Mouse (Mus musculus) liver, embryonic 15.5 days (tissue): ENCODE measurements at regions not wholly inside any gene's neighbourhood (a gene's known extent, or its start where the extent isn't known, plus 50 kb on each side); places are given as distances from the start of the nearest gene placed in this dataset.

Source experiments
- ATAC-seq: fragments of 200-750 bp; cut with Nextera tagmentation; 2 replicates; pipeline ENCODE4 v1.8.0; 2017; ENCODE audit warnings: moderate number of reproducible peaks, mild to moderate bottlenecking, moderate library complexity; ENCODE audit not compliant: insufficient read depth
- H3K27ac ChIP-seq: fragments of 300-500 bp; sonication (generic); replicated peaks from 2 replicates; pipeline ENCODE4 v1.5.1; 2015; ENCODE audit warnings: mild to moderate bottlenecking, inconsistent platforms
- H3K27me3 ChIP-seq: fragments of 300-500 bp; sonication (generic); 2 replicates; pipeline ENCODE4 v1.6.1; 2015; ENCODE audit warnings: mild to moderate bottlenecking, inconsistent platforms
- H3K36me3 ChIP-seq: fragments of 300-500 bp; sonication (generic); replicated peaks from 2 replicates; pipeline ENCODE4 v1.6.1; 2015; ENCODE audit warnings: moderate library complexity, mild to moderate bottlenecking, inconsistent platforms
- H3K4me1 ChIP-seq: fragments of 300-500 bp; sonication (generic); replicated peaks from 2 replicates; pipeline ENCODE4 v1.6.1; 2015; ENCODE audit warnings: inconsistent platforms
- H3K4me2 ChIP-seq: fragments of 300-500 bp; sonication (generic); 2 replicates; pipeline ENCODE4 v1.6.1; 2015; ENCODE audit warnings: moderate library complexity, mild to moderate bottlenecking, inconsistent platforms
- H3K4me3 ChIP-seq: fragments of 300-500 bp; sonication (generic); replicated peaks from 2 replicates; pipeline ENCODE4 v1.5.1; 2015; ENCODE audit warnings: mild to moderate bottlenecking, inconsistent platforms
- H3K9ac ChIP-seq: fragments of 300-500 bp; sonication (generic); 2 replicates; pipeline ENCODE4 v1.6.1; 2015; ENCODE audit warnings: moderate library complexity, mild to moderate bottlenecking, inconsistent platforms
- H3K9me3 ChIP-seq: fragments of 300-500 bp; sonication (generic); replicated peaks from 2 replicates; pipeline ENCODE4 v1.6.1; 2016; ENCODE audit warnings: inconsistent platforms
- WGBS: fragments of 180-500 bp; shearing (Covaris S2); methylation state at CpG from one replicate; pipeline ENCODE4 v1.1.7; 2015; ENCODE audit warnings: mixed read lengths; ENCODE audit not compliant: insufficient replicate concordance; 5-methylcytosine and 5-hydroxymethylcytosine counted together

- no peak overlapping the region for H3K4me2 ChIP-seq
- 49% methylated on average over 18 of the region's 18 CpGs for WGBS
Observed at GRCm38 (mm10) chr2:147454362-147455257, 92.9 kb downstream of the Pax1 start.

More at GRCm38 (mm10) chr2:147454362-147455257, 92.9 kb downstream of the Pax1 start:
- ATAC-seq, result no peak
- H3K9ac ChIP-seq, result no peak overlapping the region
- no peaks in the 10 kb centered on the region for H3K4me1 ChIP-seq
- H3K9me3 ChIP-seq, result no peaks in the 10 kb centered on the region
- no peak overlapping the region for H3K4me3 ChIP-seq
- no peaks in the 10 kb centered on the region for H3K27me3 ChIP-seq
- no peak overlapping the region for H3K27ac ChIP-seq
- H3K36me3 ChIP-seq, result no peaks in the 10 kb centered on the region
